Mouse (Mus musculus) mature B cell (primary cell): ENCODE data around the gene Snrpf.
"Not testable (repeated sequence)": the region's sequence is repeated elsewhere in the genome, so short reads cannot be mapped to it uniquely, and the experiment has no call there.

Experiments
- in situ Hi-C: fragments of 300-500 bp; cut with MboI; formaldehyde crosslinking; loops from 2 replicates; pipeline ENCODE4 v1.14.3; 2019

Snrpf gene

GRCm38 (mm10) chr10:93577271-93577886, 12.1 kb downstream of the Snrpf start:
- in situ Hi-C loops, result loop anchor here (10.0 kb wide), 1 partner anchor 523 kb away; no protein-coding TSS in a partner anchor

GRCm38 (mm10) chr10:93575960-93576359, 13.5 kb downstream of the Snrpf start:
- in situ Hi-C loops, result loop anchor here (10.0 kb wide), 1 partner anchor 521 kb away; no protein-coding TSS in a partner anchor

GRCm38 (mm10) chr10:93574966-93575365, 14.5 kb downstream of the Snrpf start:
- in situ Hi-C loops, result loop anchor here (10.0 kb wide), 1 partner anchor 520 kb away; no protein-coding TSS in a partner anchor

GRCm38 (mm10) chr10:93572209-93572608, 17.3 kb downstream of the Snrpf start:
- in situ Hi-C loops, result loop anchor here (10.0 kb wide), 1 partner anchor 517 kb away; no protein-coding TSS in a partner anchor

GRCm38 (mm10) chr10:93568671-93569070, 20.8 kb downstream of the Snrpf start:
- in situ Hi-C loops, result no loop called here

GRCm38 (mm10) chr10:93567841-93568566, 21.5 kb downstream of the Snrpf start:
- in situ Hi-C loops, result no loop called here

GRCm38 (mm10) chr10:93567066-93567465, 22.4 kb downstream of the Snrpf start:
- in situ Hi-C loops, result no loop called here

GRCm38 (mm10) chr10:93564518-93565090, 24.9 kb downstream of the Snrpf start:
- in situ Hi-C loops, result no loop called here

- in situ Hi-C loops, result no loop called here
Observed at GRCm38 (mm10) chr10:93559786-93560185, 29.7 kb downstream of the Snrpf start.

- in situ Hi-C loops, result not testable (repeated sequence)
Observed at GRCm38 (mm10) chr10:93557971-93558370, 31.5 kb downstream of the Snrpf start.

GRCm38 (mm10) chr10:93552596-93552995, 36.9 kb downstream of the Snrpf start:
- in situ Hi-C loops, result no loop called here

- in situ Hi-C loops, result no loop called here
Observed at GRCm38 (mm10) chr10:93549821-93550220, 39.7 kb downstream of the Snrpf start.

GRCm38 (mm10) chr10:93548991-93549390, 40.5 kb downstream of the Snrpf start:
- in situ Hi-C loops, result no loop called here

- in situ Hi-C loops, result no loop called here
Observed at GRCm38 (mm10) chr10:93547741-93548270, 41.7 kb downstream of the Snrpf start.

- in situ Hi-C loops, result no loop called here
Observed at GRCm38 (mm10) chr10:93544172-93544571, 45.3 kb downstream of the Snrpf start.

GRCm38 (mm10) chr10:93543176-93543575, 46.3 kb downstream of the Snrpf start:
- in situ Hi-C loops, result no loop called here

GRCm38 (mm10) chr10:93542356-93542755, 47.1 kb downstream of the Snrpf start:
- in situ Hi-C loops, result no loop called here

- in situ Hi-C loops, result no loop called here
Observed at GRCm38 (mm10) chr10:93541585-93541984, 47.9 kb downstream of the Snrpf start.

- in situ Hi-C loops, result no loop called here
Observed at GRCm38 (mm10) chr10:93540431-93541210, 48.9 kb downstream of the Snrpf start, which contains the start of gene Ccdc38. Gene Ccdc38, plus strand, starts transcription at chr10:93540632.

- in situ Hi-C loops, result no loop called here
Observed at GRCm38 (mm10) chr10:93539775-93540430, 49.6 kb downstream of the Snrpf start, which contains the start of gene Amdhd1. Gene Amdhd1, minus strand, starts transcription at chr10:93540033.

GRCm38 (mm10) chr10:93538818-93539217, 50.7 kb downstream of the Snrpf start:
- in situ Hi-C loops, result no loop called here
